Mouse (Mus musculus) heart, postnatal 0 days (tissue): Measurements from ENCODE around the gene Nmrk2. TPM values are rescaled to one million over a fixed set of nuclear protein-coding genes. Genes with fewer than 3 reads are reported as not detected.
A peak's percentile ranks its signal among the peaks of the same experiment; 100 is the strongest.

Experiments used
- ATAC-seq: fragments of 200-750 bp; cut with Nextera tagmentation; 2 replicates; pipeline ENCODE4 v1.8.0; 2017; ENCODE audit warnings: low read depth, moderate number of reproducible peaks, moderate library complexity; ENCODE audit not compliant: insufficient read depth
- DNase-seq: peaks from one replicate; pipeline ENCODE4 v3.0.0-alpha.2; 2016; ENCODE audit warnings: low spot score
- H3K27ac ChIP-seq: fragments of 300-500 bp; sonication (generic); 2 replicates; pipeline ENCODE4 v1.5.1; 2014; ENCODE audit warnings: low read depth, mild to moderate bottlenecking
- H3K27me3 ChIP-seq: fragments of 300-500 bp; sonication (generic); 2 replicates; pipeline ENCODE4 v1.6.1; 2014; ENCODE audit warnings: low read length, mixed read lengths; ENCODE audit not compliant: control insufficient read depth, insufficient read depth
- H3K36me3 ChIP-seq: fragments of 300-500 bp; sonication (generic); replicated peaks from 2 replicates; pipeline ENCODE4 v1.6.1; 2014; ENCODE audit warnings: low read length, mixed read lengths; ENCODE audit not compliant: control insufficient read depth, insufficient read depth
- H3K4me1 ChIP-seq: fragments of 300-500 bp; sonication (generic); 2 replicates; pipeline ENCODE4 v1.6.1; 2014; ENCODE audit warnings: antibody characterized with exemption; ENCODE audit not compliant: control insufficient read depth, insufficient read depth
- H3K4me2 ChIP-seq: fragments of 300-500 bp; sonication (generic); 2 replicates; pipeline ENCODE4 v1.6.1; 2014; ENCODE audit warnings: low read depth, mild to moderate bottlenecking, low read length, moderate library complexity
- H3K4me3 ChIP-seq: fragments of 300-500 bp; sonication (generic); 2 replicates; pipeline ENCODE4 v1.5.1; 2014; ENCODE audit warnings: low read depth, low read length
- H3K9ac ChIP-seq: fragments of 300-500 bp; sonication (generic); replicated peaks from 2 replicates; pipeline ENCODE4 v1.6.1; 2014; ENCODE audit warnings: low read depth, low read length, mixed read lengths
- H3K9me3 ChIP-seq: fragments of 300-500 bp; sonication (generic); replicated peaks from 2 replicates; pipeline ENCODE4 v1.6.1; 2016; ENCODE audit warnings: low read length; ENCODE audit not compliant: control insufficient read depth
- CTCF ChIP-seq: IDR thresholded peaks from 2 replicates; pipeline ENCODE4 v1.5.1; 2016; ENCODE audit warnings: antibody characterized with exemption, control low read depth, low read depth
- EP300 ChIP-seq: IDR thresholded peaks from 2 replicates; pipeline ENCODE4 v1.6.1; 2016; ENCODE audit warnings: antibody characterized with exemption, low read depth
- WGBS: fragments of 180-500 bp; shearing (Covaris S2); extraction: QIAGEN DNeasy Blood & Tissue Kit; methylation state at CpG from one replicate; pipeline ENCODE4 v1.1.7; 2014; 5-methylcytosine and 5-hydroxymethylcytosine counted together
- polyA plus RNA-seq: library from polyadenylated mRNA; unstranded; fragments of >200 nt; fragmentation: Nextera tagmentation; extraction: Ambion mirVana; gene quantifications from 2 replicates; pipeline ENCODE4 v1.2.1, GENCODE M21; 2015
- total RNA-seq: library from RNA; depleted of rRNA; stranded (reverse); fragments of >200 nt; gene quantifications from 2 replicates; pipeline ENCODE4 v1.2.3, GENCODE M21; 2014; ENCODE audit warnings: low replicate concordance

The Nmrk2 gene
- total and polyA plus RNA-seq, 2 experiments from 2014 or later: 14.2 to 35.2 TPM

DNA sequence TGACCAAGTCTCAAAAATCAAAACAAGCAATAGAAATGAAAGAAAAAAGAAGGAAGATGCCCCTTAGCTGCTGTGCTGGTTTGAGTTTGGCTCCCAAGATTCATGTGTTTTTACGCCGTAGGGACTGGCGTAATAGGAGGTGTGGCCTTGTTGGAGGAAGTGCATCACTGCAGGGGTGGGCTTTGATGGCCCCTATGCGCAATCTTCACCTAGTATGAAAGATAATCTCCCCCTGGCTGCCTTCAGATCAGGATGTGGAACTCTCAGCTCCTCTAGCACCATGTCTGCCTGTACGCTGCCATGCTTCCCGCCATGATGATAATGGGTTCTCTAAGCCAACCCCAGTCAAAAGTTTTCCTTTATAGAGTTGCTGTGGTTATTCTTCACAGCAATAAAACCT, 14.4 kb upstream of the Nmrk2 start:
- H3K4me3 ChIP-seq: no peak overlapping the region
- H3K36me3 ChIP-seq: no peaks in the 10 kb centered on the region
- ATAC-seq (no peak), DNase-seq (no peak)
- H3K4me2 ChIP-seq: no peak overlapping the region
- no peak overlapping the region for H3K9ac ChIP-seq
- no peaks in the 10 kb centered on the region for H3K4me1 ChIP-seq
- TF ChIP-seq CTCF (no peak), EP300 (no peak)
- no peaks in the 10 kb centered on the region for H3K9me3 ChIP-seq
- H3K27me3 ChIP-seq: no peaks in the 10 kb centered on the region
- no peak overlapping the region for H3K27ac ChIP-seq
- WGBS: 82% methylated on average over 6 of the region's 6 CpGs

DNA sequence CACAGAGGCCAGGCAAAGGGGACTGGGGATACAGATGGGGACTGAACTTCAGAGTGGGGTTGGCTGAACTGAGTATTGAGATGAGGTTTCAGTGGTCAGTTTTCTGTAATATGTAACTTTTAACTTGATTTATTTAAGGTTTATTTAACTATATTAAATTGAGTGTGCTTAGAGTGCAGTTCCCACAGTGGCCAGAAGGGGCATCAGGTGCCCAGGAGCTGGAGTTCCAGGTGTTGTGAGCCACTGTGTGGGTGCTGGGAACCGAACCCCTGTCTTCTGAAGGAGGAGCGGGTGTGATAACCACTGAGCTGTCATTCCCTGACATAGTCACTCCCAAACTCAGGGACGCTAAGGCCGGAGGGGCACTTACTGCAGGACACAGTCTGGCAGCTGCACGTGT, 8.3 kb upstream of the Nmrk2 start:
- no peak for TF ChIP-seq EP300
- TF ChIP-seq CTCF: peak; percentile 40
- DNase-seq: no peak
- no peak for ATAC-seq

DNA sequence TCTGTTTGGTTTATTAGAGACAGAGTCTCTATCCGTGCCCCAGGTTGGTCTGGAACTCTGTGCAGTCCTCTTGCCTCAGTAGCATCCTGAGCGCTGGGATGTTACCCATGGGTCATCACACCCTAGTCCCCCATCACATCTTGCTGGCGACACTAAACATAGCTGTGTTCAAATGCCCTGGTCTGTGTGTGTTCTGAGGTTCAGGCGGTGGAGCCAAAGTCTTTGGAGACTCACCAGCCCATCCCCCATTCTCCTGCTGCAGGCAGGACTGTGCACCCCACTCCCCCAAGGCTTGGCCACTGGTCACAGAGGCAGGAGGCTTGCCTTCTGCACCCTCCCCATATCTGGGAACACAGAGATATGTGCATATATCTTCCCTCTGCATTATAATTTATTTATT, 2.3 kb upstream of the Nmrk2 start:
- no peak for ATAC-seq
- Histone ChIP-seq H3K36me3 (no peaks in the 10 kb centered on the region), H3K9me3 (no peaks in the 10 kb centered on the region), H3K4me3 (no peak overlapping the region), H3K4me1 (peaks cover 26% of the 10 kb centered on the region), H3K9ac (no peak overlapping the region), H3K4me2 (no peak overlapping the region), H3K27ac (peak overlapping the region; percentile 98), H3K27me3 (0 out of 2 replicates have a peak, but pooled peaks cover 3% of the 10 kb centered on the region)
- DNase-seq: peak; percentile 4
- TF ChIP-seq EP300 (no peak), CTCF (no peak)
- WGBS: 48% methylated on average over 4 of the region's 4 CpGs

More for the DNA sequence above, 8.3 kb upstream of the Nmrk2 start:
- Histone ChIP-seq H3K4me1 (no peaks in the 10 kb centered on the region), H3K36me3 (no peaks in the 10 kb centered on the region), H3K4me2 (no peak overlapping the region), H3K9ac (no peak overlapping the region), H3K27ac (no peak overlapping the region), H3K4me3 (no peak overlapping the region), H3K27me3 (0 out of 2 replicates have a peak, but pooled peaks cover 3% of the 10 kb centered on the region), H3K9me3 (no peaks in the 10 kb centered on the region)
- 92% methylated on average over 5 of the region's 5 CpGs for WGBS

DNA sequence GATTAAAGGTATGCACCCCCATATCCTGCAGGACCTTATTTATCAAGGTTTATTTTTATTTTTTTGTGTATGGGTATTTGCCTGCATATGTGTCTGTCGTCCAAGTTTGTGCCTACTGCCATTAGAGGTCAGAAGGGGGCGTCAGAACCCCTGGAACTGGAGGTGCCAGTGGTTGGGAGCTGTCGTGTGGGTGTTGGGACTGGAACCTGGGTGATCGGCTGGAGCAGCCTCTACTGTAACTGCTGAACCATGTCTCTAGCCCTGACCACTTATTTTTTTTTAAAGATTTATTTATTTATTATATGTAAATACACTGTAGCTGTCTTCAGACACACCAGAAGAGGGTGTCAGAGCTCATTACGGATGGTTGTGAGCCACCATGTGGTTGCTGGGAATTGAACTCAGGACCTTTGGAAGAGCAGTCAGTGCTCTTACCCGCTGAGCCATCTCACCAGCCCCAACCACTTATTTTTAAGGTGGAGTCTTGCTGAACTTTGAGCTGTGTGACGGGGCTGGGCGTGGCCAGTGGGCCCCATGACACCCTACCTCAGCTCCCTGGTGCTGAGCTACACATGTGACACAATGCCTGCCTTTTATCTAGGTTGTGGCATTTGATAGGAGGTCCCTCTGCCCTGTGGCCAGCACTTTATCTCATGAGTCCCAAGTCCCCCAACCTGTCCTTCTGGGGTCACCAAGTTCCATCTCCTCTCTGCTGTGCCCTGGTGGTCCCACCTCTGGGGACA, 1.3 kb upstream of the Nmrk2 start:
- TF ChIP-seq EP300 (no peak), CTCF (no peak)
- Histone ChIP-seq H3K4me2 (0 out of 2 replicates have a peak overlapping the region, but pooled peaks have one; percentile 12), H3K9ac (no peak overlapping the region), H3K4me3 (no peak overlapping the region), H3K36me3 (no peaks in the 10 kb centered on the region), H3K9me3 (no peaks in the 10 kb centered on the region), H3K27me3 (0 out of 2 replicates have a peak, but pooled peaks cover 3% of the 10 kb centered on the region), H3K4me1 (peaks cover 29% of the 10 kb centered on the region), H3K27ac (peak overlapping the region; percentile 98)
- DNase-seq: peak; percentile 34
- 52% methylated on average over 8 of the region's 8 CpGs for WGBS
- no peak for ATAC-seq

DNA sequence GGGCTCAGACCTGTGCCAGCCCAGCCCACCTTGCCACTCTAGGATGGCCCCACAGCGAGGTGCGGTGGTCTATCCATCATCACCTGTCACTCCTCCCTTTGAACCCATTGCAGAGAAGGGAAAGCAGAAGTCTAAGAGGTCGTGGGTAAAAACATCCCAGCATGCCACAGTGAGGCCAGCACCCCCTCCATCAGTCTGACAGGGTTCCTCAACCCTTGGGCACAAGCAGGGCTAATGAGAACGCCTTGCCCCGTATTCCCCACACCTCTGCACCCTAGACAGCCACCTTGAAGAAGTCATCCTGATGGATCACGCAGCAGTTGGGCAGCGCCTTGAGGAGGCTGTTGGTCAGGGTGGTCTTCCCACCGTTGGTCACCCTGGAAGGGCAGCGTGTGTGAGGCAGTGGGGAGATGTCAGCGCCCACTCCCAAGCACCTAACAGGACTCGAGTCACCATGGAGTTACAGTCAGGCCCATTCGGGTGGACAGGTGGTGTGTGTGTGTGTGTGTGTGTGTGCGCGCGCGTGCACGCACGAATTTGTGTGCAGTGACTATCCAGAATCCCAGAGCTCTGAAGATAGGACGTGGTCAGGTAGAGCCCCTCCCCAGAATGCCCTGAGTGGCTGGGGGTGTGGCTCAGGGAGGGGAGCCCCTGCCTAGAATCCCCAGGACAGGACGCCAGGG, 1.1 kb downstream of the Nmrk2 start:
- WGBS: 50% methylated on average over 20 of the region's 20 CpGs
- DNase-seq: peak; percentile 12
- ATAC-seq: no peak
- Histone ChIP-seq H3K36me3 (no peaks in the 10 kb centered on the region), H3K4me2 (0 out of 2 replicates have a peak overlapping the region, but pooled peaks have one; percentile 12), H3K4me1 (peaks cover 29% of the 10 kb centered on the region), H3K4me3 (no peak overlapping the region), H3K9me3 (no peaks in the 10 kb centered on the region), H3K27ac (peak overlapping the region; percentile 98), H3K9ac (peak overlapping the region; percentile 47), H3K27me3 (no peaks in the 10 kb centered on the region)
- TF ChIP-seq CTCF: no peak
- TF ChIP-seq EP300: 0 out of 2 replicates have a peak, but pooled peaks have one; percentile 19
